Mouse (Mus musculus): ENCODE data around the gene Ier5l. TPM values are rescaled to one million over a fixed set of nuclear protein-coding genes. Genes with fewer than 3 reads are reported as not detected.

Ier5l gene
- polyA plus RNA-seq (2012; rRNA removed), result 22.7 and 23.2 TPM in 2 replicates

DNA sequence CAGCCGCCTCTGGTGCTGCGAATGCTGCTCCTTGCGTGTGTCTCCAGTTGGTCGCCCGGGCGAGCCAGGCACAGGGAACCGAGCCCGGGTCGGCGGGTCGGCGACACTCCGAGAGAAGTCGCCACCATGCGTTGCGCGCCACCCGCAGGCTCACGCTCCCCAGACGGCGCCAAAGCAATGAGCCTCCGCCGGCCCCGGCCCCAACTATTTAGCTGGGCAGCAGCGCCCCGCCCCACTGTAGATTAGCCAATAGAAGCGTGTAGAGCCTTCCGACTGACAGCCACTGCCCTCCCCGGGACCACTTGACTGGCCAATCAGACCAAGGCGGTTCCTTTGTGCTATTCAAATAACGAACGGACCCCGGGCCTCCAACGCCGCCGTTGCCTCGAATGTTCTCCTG lies at the start of gene Ier5l:
TSS of gene Ier5l (minus strand) at position 181 of the 400 bp plus-strand sequence.

Other genes with a start within 250 kb of the Ier5l start
- gene Lrrc8a, start 236.5 kb downstream of the Ier5l start, polyA plus RNA-seq (2012; rRNA removed), result 26.6 and 28.7 TPM in 2 replicates
- gene Gm28035, start 233.7 kb downstream of the Ier5l start, polyA plus RNA-seq (2012; rRNA removed), result 11.1 and 16.3 TPM in 2 replicates
- gene Phyhd1, start 208.0 kb downstream of the Ier5l start, polyA plus RNA-seq (2012; rRNA removed), result 16.7 and 19.0 TPM in 2 replicates
- gene Gm28038, start 193.2 kb downstream of the Ier5l start, polyA plus RNA-seq (2012; rRNA removed), result not detected in 2 replicates
- 11.0 and 12.2 TPM in 2 replicates for gene Dolk, start 187.9 kb downstream of the Ier5l start, polyA plus RNA-seq (2012; rRNA removed)
- gene Nup188, start 187.8 kb downstream of the Ier5l start, polyA plus RNA-seq (2012; rRNA removed), result 42.1 and 44.5 TPM in 2 replicates
- gene Sh3glb2, start 114.9 kb downstream of the Ier5l start, polyA plus RNA-seq (2012; rRNA removed), result 289 and 290 TPM in 2 replicates
- gene Miga2, start 110.0 kb downstream of the Ier5l start, polyA plus RNA-seq (2012; rRNA removed), result 36.1 and 36.8 TPM in 2 replicates
- 69.9 and 75.3 TPM in 2 replicates for gene Dolpp1, start 82.0 kb downstream of the Ier5l start, polyA plus RNA-seq (2012; rRNA removed)
- 26.2 and 28.0 TPM in 2 replicates for gene Crat, start 58.4 kb downstream of the Ier5l start, polyA plus RNA-seq (2012; rRNA removed)
- gene Ptpa, start 58.2 kb downstream of the Ier5l start, polyA plus RNA-seq (2012; rRNA removed), result 113 and 121 TPM in 2 replicates
- 0.60 and 0.90 TPM in 2 replicates for gene Cstad, start 120.8 kb upstream of the Ier5l start, polyA plus RNA-seq (2012; rRNA removed)

Measured in central nervous system, embryonic 14 days (tissue).